Mouse (Mus musculus) lung, postnatal 0 days (tissue): ENCODE data around the gene Adam1a.

Source experiments
- CTCF ChIP-seq: IDR thresholded peaks from 2 replicates; pipeline ENCODE4 v1.5.1; 2016; ENCODE audit warnings: antibody characterized with exemption, mild to moderate bottlenecking
- EP300 ChIP-seq: IDR thresholded peaks from 2 replicates; pipeline ENCODE4 v1.6.1; 2016; ENCODE audit warnings: antibody characterized with exemption, mild to moderate bottlenecking, control low read depth

GRCm38 (mm10) chr5:121536921-121537555, 8.2 kb downstream of the Adam1a start:
- no peak for TF ChIP-seq EP300
- no peak for TF ChIP-seq CTCF
